Mouse (Mus musculus) gastrocnemius, adult 18-20 months (tissue): ENCODE measurements around the gene Pnmt. TPM values are rescaled to one million over a fixed set of nuclear protein-coding genes. Genes with fewer than 3 reads are reported as not detected.

Experiments used
- DNase-seq: peaks from one replicate; pipeline ENCODE4 v3.0.0; 2021; ENCODE audit warnings: low spot score
- total RNA-seq, 2 experiments: library from RNA; stranded (reverse); gene quantifications; 2 replicates each; pipeline ENCODE4 v1.2.3; 2021

The Pnmt gene
- total RNA-seq, 2 experiments from 2014 or later: 1.2 to 8.2 TPM

DNA sequence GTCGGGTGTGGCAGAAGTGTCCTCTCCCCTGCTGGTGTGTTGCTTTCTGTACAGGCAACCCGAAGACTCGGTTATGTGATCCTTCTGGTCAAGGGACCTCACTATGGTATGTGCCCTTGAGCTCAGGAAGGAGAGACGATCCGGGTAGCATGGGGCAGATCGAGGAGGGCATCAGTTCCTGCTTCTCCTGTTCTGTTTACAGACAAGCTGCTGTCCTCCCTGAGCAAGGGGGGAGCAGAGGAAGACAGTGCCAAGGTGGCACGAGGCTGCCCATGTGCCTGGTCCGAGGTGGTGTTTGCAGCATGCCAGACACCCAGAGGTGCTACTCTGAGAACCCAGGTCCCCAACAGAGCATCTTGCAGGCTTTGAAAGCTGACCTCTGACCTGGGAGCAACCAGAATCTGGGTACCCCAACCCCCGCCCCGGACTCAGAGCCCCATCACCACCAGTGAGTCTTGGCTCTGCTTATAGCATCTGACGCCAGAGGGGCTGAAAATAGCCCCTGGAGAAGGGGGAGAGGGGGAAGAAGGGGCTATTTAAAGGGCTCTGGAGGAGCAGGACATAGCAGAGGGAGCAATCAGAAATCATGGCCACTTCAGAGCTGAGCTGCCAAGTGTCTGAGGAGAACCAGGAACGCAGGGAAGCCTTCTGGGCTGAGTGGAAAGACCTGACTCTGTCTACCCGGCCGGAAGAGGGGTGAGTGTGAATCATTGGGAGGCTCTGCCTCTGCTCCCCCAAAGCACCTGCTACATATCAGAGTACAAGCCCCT lies 2.8 kb upstream of the Pnmt start, which contains the start of gene Tcap:
Gene Tcap, plus strand, starts transcription at position 551 of the 770 bp plus-strand sequence.
- peak; percentile 87 for DNase-seq

DNA sequence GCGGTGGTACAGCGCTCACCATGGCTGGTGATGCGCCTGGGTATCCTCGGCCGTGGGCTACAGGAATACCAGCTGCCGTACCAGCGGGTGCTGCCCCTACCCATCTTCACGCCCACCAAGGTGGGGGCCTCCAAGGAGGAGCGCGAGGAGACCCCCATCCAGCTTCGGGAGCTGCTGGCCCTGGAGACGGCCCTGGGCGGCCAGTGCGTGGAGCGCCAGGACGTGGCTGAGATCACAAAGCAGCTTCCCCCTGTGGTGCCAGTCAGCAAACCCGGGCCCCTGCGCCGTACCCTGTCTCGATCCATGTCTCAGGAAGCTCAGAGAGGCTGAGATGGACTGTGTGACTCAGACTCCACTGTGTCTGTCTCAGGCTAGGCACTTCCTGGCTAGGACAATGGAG lies 2.0 kb upstream of the Pnmt start:
- DNase-seq: no peak

DNA sequence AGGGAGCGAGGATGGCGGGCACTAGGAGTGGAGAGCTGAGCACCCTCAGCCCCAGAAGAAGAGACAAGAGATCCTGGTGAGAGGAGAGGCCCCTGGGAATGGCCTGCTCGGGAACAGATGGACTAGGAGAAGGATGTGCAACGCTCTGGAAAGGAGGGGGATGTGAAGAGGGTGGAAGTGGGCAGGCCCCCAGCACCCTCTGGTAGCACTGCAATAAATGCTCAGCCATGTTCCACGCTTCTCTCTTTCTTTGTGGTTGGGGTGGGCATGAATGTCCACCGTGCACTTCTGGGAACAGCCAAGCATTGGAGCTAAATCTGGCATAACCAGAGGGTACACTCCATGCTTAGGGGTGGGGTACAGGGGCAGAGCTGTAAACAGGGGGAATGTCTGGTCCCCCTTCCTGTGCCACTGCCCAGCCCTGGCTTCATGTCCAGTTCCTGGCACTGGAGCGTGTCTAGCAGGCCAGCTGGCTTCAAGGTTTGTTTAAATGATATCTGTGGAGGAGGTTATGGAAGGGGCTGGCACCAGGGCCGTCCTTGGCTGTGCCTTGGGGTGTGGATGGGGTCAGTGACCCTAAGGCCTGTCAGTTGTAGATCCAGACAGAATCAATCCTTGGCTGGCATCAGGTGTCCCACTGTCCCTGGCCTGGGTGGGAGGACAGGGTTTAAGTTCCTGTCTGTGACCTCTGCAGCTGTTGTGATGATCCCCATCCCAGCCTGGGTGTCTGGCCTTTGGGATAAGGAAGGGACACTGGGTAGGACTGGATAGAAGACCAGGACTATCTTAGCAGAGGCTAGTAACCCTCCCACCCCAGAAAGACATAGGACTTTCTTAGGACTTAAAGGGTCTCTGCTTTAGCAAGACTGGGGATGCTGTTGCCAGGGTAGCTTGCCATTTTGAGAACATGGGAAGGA lies 1.3 kb upstream of the Pnmt start:
- DNase-seq: peak; percentile 90

DNA sequence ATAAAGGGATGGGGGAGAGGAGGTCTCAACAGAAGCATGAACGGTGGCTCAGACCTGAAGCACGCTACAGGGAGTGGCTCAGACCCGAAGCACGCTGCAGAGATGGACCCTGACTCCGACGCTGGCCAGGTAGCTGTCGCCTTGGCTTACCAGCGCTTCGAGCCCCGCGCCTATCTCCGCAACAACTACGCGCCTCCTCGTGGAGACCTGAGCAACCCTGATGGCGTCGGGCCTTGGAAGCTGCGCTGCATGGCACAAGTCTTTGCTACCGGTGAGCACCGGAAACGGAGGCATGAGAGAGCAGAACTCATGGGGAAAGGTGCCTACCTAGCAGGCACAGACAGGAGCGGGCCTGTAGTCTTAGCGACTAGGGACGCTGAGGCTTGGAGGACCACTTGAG lies 346 bp downstream of the Pnmt start:
- peak; percentile 52 for DNase-seq

DNA sequence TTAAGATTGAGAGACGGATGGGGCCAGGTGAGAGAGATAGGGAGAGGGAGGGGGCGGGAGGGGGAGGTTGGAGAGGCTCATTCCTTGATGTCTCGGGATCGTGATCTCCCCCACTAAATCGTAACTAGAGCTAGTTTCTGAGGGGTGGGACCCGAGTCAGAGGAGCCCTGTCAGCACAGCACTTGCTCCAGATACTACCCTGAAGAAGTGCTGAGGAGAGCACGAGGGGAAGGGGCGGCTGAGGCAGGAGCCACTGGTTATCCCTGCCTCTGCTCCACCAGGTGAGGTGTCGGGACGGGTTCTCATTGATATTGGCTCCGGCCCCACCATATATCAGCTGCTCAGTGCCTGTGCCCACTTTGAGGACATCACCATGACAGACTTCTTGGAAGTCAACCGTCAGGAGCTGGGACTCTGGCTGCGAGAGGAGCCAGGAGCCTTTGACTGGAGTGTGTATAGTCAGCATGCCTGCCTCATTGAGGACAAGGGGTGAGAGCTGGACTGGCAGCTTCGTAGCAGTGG lies 867 bp downstream of the Pnmt start:
- DNase-seq: no peak

DNA sequence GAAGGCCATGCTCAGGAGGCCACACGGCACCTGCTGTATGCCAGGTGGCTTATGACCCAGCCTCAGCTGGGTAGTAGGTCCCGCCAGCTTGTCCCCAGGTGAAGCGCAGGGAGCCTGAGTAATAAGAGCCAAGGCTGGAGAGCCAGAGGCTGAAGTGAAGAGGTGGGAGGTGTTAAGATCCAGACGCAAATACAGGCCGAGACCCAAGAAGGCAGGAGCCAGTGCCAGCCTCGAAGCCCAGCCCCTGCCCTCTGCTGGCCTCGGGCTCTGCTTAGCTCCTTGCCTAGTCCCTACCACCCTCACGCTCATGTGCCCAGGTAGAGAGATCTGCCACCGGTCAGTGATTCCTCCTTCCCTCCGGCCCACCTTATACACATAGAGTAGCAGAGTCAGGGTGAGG lies 2.0 kb downstream of the Pnmt start:
- no peak for DNase-seq

DNA sequence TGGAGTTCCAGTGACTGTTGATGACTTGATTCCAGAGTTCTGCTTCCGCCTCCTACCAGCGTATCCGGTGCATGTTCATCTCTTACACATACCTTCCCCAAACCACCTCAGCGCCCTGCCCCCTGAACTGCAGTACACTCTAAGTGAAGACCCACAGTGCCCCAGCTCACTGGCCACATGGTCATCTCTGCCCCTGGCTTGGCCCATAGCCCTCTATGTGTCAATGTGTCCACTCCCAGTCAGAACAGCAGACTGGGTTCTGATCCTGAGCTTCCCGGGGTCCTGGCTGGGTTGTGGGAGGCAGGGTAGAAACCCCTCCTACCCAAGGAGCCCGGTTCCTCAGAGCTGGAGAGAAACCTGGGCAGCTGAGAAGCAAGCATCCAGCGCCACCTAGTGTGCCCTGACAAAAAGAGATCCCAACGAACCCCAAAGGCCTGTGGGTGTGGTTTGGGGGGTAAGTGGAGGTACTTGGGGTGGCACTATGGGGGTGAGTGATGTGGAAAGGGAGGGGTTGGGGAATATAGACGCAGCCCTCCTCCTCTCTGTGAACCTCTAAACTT lies 3.1 kb downstream of the Pnmt start:
- DNase-seq: peak; percentile 60

DNA sequence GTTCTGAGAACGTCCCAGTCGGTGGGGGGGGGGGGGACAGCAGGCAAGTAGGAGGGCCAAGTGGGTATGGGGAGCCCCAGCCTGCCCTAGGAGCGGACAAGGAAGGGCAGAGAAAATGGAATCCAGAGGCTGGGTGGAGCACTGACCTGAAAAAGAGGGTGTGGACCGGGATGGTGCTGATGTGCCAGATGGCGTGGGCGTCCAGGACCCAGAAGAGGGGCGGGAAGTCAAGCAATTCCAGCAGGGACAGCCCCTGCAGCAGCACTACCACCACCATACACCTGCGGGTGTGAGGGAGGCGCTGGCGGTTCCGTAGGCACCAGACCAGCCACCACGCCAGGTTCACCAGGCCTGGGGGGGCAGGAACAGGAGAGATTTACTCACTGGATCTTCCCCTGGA lies 3.9 kb downstream of the Pnmt start:
- DNase-seq: no peak

DNA sequence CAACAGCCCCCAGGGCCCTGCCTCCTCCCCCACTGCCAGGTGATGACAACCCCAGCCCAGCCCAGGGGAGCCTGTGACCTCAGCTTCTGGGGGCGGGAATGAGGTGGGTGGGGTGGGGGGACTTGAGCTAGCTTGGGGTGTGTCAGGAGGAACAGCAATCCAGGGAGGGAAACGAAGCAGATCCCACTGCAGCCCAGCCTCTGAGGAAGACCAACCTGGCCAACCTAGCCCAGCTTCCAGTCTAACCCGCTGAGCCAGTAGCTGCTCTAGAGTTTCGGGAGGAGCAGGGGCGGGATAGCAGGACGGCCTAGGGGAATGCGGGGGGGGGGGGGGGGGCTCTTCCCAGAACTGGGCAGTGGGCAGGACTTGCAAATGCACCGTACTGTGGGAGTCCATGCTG lies 5.8 kb downstream of the Pnmt start:
- DNase-seq: no peak

DNA sequence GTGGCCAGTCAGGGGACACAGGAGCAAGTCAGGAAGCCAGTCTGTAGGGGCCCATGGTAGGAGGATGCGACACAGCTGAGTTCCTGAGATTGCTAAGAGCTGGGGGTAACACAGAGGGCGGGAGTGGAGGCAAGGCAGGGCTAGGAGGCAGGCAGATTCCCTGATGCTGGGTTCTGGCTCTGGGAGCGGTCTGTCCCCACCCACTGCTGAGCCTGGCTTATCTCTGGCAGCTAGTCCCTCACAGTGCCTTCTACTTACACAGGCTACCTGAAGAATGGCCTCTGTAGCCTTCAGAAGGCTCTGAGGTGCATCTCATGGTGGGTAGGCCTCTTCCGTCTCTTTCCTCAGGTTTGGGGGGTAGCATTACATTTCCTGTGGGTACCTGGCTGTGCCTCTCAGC lies 6.4 kb downstream of the Pnmt start:
- DNase-seq: no peak

DNA sequence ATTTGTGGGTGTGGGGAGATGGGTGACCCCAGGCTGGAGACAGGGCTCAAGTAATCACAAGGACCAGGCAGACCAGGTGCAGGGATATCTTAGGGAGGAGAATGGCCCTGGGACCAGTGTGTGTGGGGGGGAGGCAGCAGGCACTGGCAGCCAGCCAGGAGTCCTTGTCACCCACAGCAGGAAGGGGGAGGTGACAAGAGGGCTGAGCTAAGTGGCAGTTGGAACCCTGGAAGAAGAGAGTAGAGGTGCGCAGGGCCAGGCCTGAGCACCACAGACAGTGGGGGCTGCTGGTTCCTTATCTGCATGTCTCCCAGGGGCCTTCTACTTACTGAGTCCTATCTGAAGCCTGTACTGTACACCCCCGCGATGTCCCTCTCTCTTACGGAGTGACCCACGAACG lies 7.1 kb downstream of the Pnmt start:
- no peak for DNase-seq

DNA sequence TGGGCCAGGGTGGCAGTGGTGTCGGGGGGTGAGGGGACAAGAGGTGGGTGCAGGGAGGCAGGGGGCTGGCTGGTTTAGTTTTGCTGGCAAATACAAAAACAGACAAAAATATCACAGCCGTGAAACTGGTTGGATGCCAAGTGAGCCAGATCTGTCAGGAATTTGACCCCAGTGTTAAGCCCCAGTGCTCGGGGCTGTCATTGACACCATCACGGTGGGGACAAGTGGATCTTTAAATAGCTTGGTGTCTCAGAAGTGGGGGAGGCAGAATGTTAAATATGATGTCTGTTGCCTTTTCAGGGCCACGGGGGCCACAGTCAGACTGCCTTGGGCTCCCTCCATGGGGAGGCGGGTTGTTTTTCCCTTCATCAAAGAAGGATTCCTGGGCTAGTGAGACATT lies 8.1 kb downstream of the Pnmt start:
- peak; percentile 63 for DNase-seq

DNA sequence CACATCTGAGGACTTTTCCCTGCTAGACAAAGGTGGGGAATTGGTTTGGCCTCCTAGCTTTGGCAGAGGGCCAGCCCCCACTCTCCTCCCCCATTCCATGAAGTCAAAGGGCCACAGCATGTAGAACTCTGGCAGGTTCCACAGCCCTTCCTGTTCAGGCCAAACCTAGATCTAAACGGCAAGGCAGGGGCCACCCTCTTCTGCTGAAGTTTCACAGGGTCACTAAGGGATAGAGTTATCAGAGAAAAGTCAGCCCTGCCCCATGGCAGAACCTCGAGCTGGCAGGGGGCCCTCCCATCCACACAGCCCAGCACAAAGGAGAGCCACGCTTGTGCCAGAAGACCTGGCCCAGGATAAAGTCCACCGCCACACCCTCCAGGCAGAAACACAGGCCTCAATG lies 8.8 kb downstream of the Pnmt start:
- no peak for DNase-seq

DNA sequence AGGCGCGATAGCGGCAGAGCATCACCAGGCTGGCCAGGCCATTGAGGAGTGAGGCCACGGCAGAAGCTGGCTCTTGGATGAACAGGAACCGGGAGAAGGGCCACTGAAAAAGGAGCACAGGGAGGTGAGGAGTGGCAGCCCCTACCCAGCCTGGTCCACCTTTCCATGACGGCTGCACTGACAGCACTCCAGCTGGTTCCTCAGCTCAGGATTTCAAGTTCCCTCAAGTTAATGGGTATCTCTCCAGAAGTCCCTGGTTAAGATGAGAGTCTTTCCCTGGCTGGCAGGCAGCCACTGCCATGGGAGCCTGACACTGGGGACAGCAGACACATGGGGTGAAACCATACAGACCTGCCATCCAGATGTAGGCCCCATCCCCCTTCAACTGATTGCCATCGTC lies 11.7 kb downstream of the Pnmt start:
- no peak for DNase-seq

DNA sequence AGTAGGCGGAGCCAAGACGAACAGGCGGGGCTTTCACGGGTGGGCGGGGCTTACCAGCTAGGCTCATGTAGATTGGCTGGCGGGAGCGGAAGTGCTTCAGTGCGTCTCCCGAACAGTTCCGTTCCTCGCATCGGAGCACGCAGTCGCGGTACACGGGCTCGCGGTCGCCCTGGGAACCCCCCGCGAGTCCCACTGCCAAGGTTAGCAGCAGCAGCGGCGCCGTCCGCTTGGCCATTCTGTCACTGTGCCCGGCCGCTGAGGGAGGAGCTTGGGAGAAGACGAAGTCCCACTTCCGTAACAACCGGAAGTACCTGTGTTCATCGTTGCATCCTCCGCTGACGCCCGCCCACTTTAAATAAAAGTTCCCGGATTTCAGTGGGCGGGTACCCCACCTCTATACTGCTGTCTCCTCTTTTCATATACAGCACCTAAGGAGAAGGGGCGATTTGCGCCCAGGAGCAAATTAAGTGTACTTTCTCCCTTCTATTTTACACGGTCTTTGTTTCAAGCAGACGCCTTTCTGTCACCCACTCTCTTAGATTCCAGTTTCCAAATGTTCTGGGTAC lies 14.0 kb downstream of the Pnmt start, which contains the start of gene Pgap3:
Gene Pgap3, minus strand, starts transcription at position 330 of the 566 bp plus-strand sequence.
- DNase-seq: peak; percentile 85

DNA sequence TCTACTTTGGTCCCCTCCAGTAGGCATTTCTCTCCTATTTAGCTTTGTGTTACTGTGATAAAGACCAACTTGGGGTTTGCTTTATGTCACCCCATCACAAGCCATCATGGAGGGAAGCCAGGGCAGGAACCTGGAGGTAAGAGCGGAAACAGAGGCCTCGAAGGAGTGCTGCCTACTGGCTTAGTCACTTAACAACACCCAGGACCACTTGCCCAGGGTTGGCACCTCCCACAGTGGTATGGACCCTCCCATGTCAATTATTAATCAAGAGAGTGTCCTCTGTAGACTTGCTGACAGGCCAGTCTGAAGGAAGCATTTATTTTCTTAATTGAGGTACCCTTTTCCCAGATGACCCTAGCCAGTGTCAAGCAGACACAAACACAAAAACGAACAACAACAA lies 14.6 kb downstream of the Pnmt start:
- no peak for DNase-seq

DNA sequence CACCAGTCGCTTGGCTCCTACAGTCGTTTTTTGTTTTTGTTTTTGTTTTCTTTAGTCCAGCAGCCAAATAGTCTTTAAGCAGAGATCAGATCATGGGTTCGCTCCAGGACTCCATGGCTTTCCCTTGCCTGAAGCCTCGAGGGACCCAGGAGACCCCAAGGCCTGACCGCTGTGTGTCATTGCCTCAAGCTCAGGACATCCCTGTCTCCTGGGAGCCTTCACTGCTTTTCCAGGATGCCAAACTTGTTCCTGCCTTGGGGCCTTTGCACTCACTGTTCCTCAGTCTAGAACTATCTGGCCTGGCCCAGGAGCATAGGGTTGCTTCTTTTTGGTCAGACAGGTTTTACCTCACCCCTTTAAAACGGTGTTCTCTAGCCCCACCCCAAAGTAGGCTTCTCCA lies 20.4 kb downstream of the Pnmt start:
- no peak for DNase-seq

DNA sequence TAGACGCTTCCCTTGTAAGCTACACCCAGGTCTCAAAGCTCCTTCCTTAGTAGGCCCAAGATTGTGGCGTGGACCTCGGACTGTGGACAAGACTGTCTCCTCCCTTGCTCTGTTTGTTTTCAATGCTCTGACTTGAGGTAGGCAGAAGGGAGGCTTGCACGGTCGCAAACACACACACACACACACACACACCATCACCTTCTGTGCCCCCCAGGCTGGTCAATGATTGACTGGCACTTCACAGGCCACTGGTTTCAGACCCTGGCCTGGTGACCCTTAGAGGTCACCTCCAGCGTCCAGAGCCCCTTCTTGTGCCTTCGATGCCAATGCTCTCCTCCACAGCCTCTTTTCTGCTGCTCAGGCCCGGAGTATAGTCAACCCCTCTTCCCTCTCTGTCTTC lies 22.6 kb downstream of the Pnmt start:
- no peak for DNase-seq

DNA sequence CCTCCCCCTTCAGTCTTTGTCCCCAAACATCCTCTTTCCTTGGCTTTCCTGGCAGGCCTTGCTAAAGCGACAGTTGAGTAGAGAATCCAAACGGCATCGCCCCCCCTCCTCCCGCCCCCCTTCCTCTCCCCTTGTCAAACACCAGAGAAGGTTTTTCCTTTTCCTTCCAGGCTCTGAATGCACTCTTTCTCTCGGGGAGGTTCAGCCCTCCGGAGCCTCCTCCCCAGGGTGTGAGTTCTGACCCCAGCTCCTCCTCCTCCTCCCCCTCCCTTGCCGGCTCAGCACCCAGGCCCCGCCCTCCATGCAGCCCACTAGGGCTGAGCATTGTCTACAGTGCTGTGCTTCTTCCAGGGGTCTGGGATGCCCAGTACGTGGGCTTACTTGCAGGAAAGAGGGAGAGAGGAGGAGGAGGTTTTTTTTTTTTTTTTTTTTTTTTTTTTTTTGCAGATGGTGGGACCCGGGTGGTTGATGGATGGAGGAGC lies 23.1 kb downstream of the Pnmt start:
- DNase-seq: no peak

DNA sequence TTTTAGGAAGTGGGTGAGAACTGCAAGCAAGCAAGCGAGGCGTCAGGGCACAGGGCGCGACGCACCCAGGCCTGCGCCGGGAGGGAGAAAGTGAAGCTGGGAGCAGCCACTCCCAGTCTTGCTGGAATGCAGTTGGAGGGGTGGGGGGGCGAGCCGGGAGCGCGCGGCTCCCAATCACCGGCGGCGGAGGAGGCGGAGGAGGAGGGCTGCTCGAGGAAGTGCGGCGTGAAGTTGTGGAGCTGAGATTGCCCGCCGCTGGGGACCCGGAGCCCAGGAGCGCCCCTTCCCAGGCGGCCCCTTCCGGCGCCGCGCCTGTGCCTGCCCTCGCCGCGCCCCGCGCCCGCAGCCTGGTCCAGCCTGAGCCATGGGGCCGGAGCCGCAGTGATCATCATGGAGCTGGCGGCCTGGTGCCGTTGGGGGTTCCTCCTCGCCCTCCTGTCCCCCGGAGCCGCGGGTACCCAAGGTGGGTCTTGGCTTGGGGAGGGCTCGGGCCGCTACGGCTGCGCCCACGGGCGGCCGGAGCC lies 26.1 kb downstream of the Pnmt start, which contains the start of gene Erbb2:
Gene Erbb2, plus strand, starts transcription at position 198 of the 524 bp plus-strand sequence.
- DNase-seq: peak; percentile 48

DNA sequence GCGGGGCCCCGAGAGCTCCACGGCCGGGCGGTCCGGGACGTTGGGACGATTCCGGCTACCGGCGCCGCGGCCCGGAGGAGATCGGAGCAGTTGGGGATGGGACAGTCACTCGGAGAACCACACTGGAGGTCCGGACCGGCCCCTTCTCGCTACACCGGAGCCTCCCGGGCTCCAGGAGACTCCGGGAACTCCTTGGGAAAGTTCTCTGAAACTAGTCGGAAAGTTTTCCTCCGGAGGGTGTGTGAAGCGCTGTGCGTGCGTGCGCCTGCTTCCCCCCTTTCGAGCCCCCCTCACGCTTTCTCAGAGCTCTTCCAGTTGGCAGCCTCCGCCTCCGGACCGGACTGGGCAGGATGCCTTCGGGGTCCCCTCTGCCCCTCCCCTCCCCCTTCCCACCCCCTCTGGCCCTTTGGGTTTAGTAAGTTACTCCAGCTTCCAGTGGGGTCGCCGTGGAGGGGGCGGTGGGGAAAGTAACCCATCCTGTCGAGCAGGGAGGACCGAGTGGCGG lies 26.6 kb downstream of the Pnmt start:
- DNase-seq: no peak
